Mouse (Mus musculus) skeletal muscle tissue, adult 2 months (tissue): Measurements from ENCODE around the gene Tnfrsf13c.
A peak's percentile ranks its signal among the peaks of the same experiment; 100 is the strongest.
"Not testable (repeated sequence)": the region's sequence is repeated elsewhere in the genome, so short reads cannot be mapped to it uniquely, and the experiment has no call there.

Experiments
- DNase-seq: peaks from one replicate; pipeline ENCODE4 v3.0.0-alpha.2; 2012; ENCODE audit warnings: low read depth, low spot score

The Tnfrsf13c gene

GRCm38 (mm10) chr15:82223657-82224601, at the start of gene Tnfrsf13c:
Gene Tnfrsf13c (minus strand): TSS chr15:82224369.
- DNase-seq: no peak

DNA sequence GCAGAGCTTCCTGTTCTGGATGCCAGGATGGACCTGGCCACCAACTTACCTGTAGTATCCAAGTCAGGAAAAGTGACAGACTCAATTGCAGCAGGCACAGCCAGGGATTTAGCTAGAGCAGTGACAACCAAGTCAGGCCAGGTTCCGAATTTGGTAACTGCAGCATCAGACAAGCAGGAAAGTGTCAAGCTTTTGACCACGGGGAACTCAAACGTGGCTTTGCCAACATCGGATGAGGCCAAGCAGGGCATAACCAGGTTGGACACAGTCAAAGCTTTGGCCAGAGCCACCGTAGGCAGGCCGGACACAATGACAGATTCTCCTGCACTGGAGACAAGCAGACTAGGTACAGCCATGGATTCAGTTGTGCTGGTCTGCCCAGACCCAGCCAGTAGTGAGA, 48.1 kb upstream of the Tnfrsf13c start:
- no peak for DNase-seq

GRCm38 (mm10) chr15:82271201-82271600, 47.0 kb upstream of the Tnfrsf13c start:
- DNase-seq: peak; percentile 18

DNA sequence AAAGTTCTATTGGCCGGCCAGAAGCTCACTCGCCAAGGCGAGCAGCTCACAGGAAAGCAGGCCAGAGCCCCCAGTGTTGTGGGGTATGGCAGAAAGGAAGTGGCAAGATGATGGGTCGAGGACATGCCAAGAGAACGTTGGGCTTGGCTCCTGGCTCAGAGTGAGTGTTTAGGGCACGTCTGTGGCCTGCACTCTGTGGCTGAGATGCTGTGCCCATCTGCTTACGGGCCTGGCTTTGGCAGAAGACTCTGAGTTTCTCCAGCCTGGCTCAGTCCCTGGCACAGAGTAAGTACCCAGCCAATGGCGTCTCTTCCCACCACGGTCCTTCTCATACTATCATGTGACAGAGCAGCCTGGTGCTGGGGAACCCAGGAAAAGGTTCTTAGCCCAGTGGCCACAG, 44.6 kb upstream of the Tnfrsf13c start:
- no peak for DNase-seq

DNA sequence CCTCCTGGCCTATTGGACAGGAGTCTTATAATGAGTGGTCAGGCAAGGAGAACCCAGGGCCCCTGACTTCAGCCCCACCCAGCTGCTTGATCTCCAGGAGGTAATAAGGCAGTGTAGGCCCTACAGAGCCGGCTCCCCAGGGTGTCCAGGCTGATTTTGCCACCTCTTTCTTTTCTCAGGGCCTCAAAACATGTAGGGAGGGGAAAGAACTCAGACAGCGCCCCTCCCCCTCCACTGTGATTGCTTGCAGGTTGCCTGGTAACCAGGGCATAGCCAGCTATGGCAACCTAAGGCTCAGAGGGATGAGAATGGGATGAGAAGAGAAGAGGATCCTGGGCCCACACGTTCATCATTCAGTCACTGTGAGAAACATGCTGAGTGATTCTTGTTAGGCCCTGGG, 44.0 kb upstream of the Tnfrsf13c start:
- DNase-seq: no peak

- no peak for DNase-seq
Measured at GRCm38 (mm10) chr15:82266356-82266755, 42.2 kb upstream of the Tnfrsf13c start.

- DNase-seq: peak; percentile 14
Measured at GRCm38 (mm10) chr15:82259510-82259909, 35.3 kb upstream of the Tnfrsf13c start.

DNA sequence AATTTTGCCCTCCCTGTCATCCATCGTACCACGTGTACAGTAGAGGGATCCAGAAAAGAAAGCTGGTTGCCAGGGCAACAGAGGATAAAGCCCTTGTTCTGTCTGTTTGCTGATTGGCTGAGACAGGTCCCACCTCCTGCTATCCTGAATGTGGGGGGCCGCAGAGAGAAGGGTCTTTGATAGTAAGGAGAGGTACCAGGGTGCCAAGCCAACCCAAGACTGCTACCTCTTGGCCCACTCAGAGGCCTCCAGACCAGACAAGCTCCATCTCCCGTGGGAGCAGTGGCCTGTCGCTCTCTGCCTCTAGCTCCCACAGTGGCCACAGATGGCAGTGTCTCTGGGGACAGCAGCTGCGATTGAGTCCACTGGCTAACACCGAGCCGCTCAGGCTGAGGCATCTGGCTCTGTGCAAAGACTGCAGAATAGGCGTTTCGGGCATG, 31.8 kb upstream of the Tnfrsf13c start:
- no peak for DNase-seq

DNA sequence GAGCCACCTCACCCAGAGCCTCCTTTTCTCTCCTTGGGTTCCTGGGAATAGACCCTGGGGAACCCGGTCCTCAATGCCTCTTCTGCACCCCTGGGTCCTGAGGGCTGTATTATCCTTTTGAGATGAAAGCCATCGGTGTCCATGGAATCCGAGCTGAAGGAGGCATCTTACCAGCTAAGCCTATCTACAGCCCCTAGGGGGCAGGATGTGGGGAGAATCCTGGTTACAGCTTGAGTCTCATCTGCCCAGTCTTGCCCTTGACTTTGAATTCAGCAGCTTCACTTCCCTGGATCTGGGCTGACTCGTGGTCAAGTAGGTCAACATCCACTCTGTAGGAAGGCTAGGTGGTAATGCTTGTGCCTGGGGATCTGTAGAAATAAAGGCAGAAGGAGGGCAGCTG, 31.1 kb upstream of the Tnfrsf13c start:
- DNase-seq: no peak

DNA sequence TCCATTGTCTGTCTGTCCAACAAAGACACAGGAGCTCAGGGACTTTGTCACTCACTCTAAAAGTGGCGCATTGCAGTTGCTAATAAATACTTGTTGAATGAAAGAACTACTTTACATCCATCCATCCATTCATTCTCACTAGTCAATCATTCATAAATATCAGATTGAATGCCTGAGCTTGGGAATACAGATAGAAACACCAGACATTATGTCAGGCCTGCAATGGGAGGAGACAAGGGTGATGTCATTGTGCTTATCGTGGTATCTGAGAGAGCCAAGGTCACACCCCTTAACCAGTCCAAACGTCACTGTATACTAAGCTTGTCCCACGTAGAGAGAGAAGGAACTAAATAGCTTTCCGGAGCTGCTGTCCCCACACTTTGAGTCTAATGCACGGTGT, 27.9 kb upstream of the Tnfrsf13c start, which contains the start of gene 1500009C09Rik:
Gene 1500009C09Rik, plus strand, starts transcription at position 301 of the 400 bp plus-strand sequence.
- DNase-seq: no peak

- DNase-seq: no peak
Measured at GRCm38 (mm10) chr15:82251579-82251978, 27.4 kb upstream of the Tnfrsf13c start.

DNA sequence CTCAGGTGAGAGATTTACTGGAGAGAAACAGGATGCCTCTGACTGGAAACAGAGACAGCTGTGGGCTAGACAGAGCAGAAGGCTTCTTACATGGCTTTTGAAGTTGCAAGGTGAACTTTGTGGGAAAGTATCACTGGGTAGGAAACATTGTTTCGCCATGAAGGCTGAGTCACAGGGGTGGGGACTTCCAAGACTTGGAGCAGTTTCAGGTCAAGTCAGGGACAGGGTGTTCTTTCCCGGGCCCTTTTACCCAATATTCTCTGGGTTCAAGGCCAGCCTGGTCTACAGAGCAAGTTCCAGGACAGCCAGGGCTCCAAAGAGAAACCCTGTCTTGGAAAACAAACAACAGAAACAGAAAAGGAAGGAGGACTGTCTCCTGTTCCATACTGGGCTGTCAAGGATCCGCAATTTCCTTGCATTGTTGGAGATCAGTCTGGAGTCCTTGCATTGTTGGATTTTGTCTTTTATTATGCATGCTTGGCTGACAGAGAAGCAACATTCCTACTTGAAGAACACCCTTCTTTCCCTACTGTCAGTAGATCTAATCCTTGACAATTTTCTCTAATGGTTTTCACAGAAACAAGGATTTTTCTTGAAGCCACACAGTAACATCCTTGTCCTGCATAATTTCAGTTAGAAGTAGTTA, 23.1 kb upstream of the Tnfrsf13c start:
- DNase-seq: no peak

- DNase-seq: not testable (repeated sequence)
Measured at GRCm38 (mm10) chr15:82244805-82245161, 20.6 kb upstream of the Tnfrsf13c start.

DNA sequence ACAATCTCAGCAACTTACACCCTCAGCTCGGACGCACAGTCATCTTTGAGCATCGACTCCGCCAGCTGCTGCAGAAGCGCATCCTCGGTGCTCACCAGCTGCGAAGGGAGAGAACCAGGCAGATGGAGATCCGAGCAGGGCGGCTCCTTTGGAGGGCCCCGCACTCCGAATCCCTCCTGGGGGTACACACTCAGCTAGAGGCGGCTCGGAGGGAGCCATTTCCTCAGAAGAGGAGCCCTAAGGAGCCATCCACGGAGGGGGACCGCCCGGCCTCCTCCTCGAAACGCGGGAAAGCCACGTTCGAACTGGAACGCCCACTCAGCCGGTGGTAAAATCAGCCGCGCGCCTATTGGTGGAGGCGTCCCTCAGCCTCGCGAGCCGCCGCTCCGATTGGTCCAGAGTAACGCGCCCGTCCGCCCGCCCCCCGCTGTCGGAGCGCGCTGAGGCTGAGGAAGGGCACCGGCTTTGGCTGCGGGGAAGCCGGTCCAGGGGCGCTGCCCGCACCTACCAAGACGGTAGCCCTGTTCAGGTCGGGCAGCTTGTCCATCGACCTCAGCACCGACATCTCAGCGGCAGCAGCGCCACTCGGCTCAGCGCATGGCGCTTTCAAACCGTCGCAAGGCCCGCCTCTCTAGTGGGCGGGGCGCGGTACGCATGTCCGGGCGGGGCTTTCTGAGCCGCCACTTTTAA, 20.1 kb upstream of the Tnfrsf13c start, which contains the start of gene Cenpm:
Gene Cenpm, minus strand, starts transcription at position 634 of the 690 bp plus-strand sequence.
- peak; percentile 70 for DNase-seq

- no peak for DNase-seq
Measured at GRCm38 (mm10) chr15:82243742-82244114, 19.6 kb upstream of the Tnfrsf13c start.

- no peak for DNase-seq
Measured at GRCm38 (mm10) chr15:82243311-82243710, 19.1 kb upstream of the Tnfrsf13c start.

- peak; percentile 67 for DNase-seq
Measured at GRCm38 (mm10) chr15:82236565-82236964, 12.4 kb upstream of the Tnfrsf13c start.

GRCm38 (mm10) chr15:82235661-82236060, 11.5 kb upstream of the Tnfrsf13c start:
- no peak for DNase-seq

DNA sequence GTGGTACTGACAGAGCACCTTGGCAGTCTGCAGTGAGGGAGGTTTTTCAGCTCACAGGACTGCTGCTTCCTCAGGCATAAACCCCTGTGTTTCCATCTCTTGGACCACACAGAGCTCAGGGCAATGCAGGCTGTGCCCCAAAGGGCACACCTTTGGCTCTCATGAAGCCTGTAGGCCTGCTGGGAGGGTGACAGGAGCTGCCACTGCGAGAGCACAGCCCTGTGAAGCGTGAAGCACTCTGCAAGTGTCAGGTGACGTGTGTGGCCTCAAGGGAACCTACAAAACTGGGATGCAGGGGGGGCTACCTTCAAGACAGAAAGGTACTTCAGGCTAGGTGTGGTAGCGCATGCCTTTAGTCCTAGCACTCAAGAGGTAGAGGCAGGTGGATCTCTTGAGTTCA, 8.5 kb upstream of the Tnfrsf13c start:
- no peak for DNase-seq

DNA sequence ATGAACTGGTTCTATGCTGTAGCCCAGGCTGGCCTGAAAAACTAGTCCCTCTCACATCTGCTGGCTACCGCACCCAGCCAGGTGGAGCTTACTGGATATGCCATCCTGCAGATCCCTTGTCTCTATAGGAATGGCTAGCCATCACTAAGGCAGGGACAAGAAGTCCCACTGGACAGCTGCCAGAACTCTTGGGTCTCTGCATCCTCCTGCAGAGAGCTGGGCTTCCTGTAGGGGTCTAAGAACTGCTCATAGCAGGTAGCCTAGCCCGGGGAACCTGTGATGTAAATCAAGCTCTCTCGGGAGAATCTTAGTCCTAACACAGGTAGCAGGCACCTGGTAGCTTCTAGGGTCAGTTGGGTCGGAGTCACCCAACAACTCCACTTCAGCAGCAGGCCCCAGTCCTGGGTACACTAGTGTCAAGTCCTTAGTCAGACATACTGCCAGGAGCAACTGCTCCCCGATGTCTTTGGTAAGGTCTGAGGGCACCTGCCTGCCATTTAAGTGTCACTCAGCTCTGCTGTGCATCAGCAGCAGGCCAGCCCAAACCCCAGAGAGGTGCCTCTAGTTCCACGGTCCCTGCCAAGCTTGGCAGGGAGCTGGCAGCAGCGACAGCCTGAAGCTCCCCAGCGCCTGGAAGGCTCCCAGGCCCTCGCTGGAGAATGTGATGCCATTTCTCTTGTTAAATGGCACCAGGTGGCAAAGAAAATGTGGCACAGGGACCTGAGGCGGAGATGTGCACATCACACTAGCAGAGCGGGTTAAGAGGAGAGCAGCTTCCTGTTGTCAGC, 7.6 kb upstream of the Tnfrsf13c start:
- peak; percentile 61 for DNase-seq

DNA sequence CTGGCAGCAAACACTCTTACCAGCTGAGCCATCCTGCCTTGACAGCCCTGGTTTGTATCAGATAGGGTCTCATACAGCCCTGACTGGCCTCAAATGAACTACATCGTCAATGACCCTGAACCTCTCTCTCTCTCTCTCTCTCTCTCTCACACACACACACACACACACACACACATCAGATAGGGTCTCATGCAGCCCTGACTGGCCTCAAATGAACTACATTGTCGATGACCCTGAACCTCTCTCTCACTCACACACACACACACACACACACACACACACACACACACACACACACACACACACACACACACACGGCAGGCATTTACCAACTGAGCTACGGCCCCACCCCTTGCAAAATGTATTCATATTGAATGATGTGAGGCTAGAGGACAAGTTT, 6.9 kb upstream of the Tnfrsf13c start:
- DNase-seq: no peak
